Mouse (Mus musculus) cerebellum, adult 2 months (tissue): ENCODE data around the gene Ttbk1. TPM values are rescaled to one million over a fixed set of nuclear protein-coding genes. Genes with fewer than 3 reads are reported as not detected.
A peak's percentile ranks its signal among the peaks of the same experiment; 100 is the strongest.
"Not testable (repeated sequence)": the region's sequence is repeated elsewhere in the genome, so short reads cannot be mapped to it uniquely, and the experiment has no call there.

Experiments used
- DNase-seq, 2 experiments: peaks; one replicate each; pipeline ENCODE4 v3.0.0; 2021
- H3K27ac ChIP-seq: fragments of 200-500 bp; 2 replicates; pipeline ENCODE4 v1.5.1; 2012; ENCODE audit warnings: low read length, control low read depth, inconsistent platforms; ENCODE audit not compliant: insufficient read depth
- H3K27me3 ChIP-seq: fragments of 200-500 bp; 2 replicates; pipeline ENCODE4 v1.6.1; 2012; ENCODE audit warnings: inconsistent platforms, mild to moderate bottlenecking, low read length, moderate library complexity; ENCODE audit not compliant: control insufficient read depth, insufficient read depth
- H3K4me1 ChIP-seq: fragments of 200-500 bp; 2 replicates; pipeline ENCODE4 v1.6.1; 2011; ENCODE audit warnings: low read length; ENCODE audit not compliant: control insufficient read depth, insufficient read depth
- H3K4me3 ChIP-seq: fragments of 200-500 bp; replicated peaks from 2 replicates; pipeline ENCODE3; 2011; ENCODE audit warnings: mild to moderate bottlenecking, low read depth, low read length, control low read depth; ENCODE audit not compliant: insufficient read depth
- CTCF ChIP-seq: fragments of 200-500 bp; IDR thresholded peaks from 2 replicates; pipeline ENCODE4 v1.5.1; 2011; ENCODE audit warnings: low read depth, mild to moderate bottlenecking, control low read depth, low read length, moderate library complexity, borderline replicate concordance; ENCODE audit not compliant: insufficient read depth
- POLR2A ChIP-seq: fragments of 200-500 bp; IDR thresholded peaks from 2 replicates; pipeline ENCODE4 v1.6.1; 2011; ENCODE audit warnings: low read length, control low read depth, borderline replicate concordance; ENCODE audit not compliant: insufficient read depth
- WGBS: fragments of 180-500 bp; shearing (Covaris S2); methylation state at CpG from one replicate; pipeline ENCODE4 v1.1.7; 2018; 5-methylcytosine and 5-hydroxymethylcytosine counted together
- polyA plus RNA-seq: library from polyadenylated mRNA; depleted of rRNA; stranded (reverse); fragments of >200 nt; gene quantifications from 2 replicates; pipeline ENCODE4 v1.2.3, GENCODE M21; 2012

Ttbk1 gene
- polyA plus RNA-seq, 1 experiment = 46.7 TPM

- DNase-seq = no peak
- H3K27me3 ChIP-seq = no peaks in the 10 kb centered on the region
- 66% methylated on average over 2 of the region's 2 CpGs for WGBS
- no peaks in the 10 kb centered on the region for H3K4me1 ChIP-seq
- no peak overlapping the region for H3K27ac ChIP-seq
- TF ChIP-seq CTCF = no peak
- TF ChIP-seq POLR2A = no peak
- H3K4me3 ChIP-seq = no peak overlapping the region
Measured at GRCm38 (mm10) chr17:46513329-46513728, 25.9 kb upstream of the Ttbk1 start.

- TF ChIP-seq POLR2A (no peak), CTCF (peak; percentile 25; the same call in 1 of the 2 replicates)
- Histone ChIP-seq H3K27ac (no peak overlapping the region), H3K4me1 (no peaks in the 10 kb centered on the region), H3K27me3 (no peaks in the 10 kb centered on the region), H3K4me3 (no peak overlapping the region)
- DNase-seq = no peak
- 57% methylated on average over 11 of the region's 11 CpGs for WGBS
Measured at GRCm38 (mm10) chr17:46511059-46511710, 23.7 kb upstream of the Ttbk1 start.

- H3K4me3 ChIP-seq = no peak overlapping the region
- TF ChIP-seq POLR2A (no peak), CTCF (no peak)
- no peaks in the 10 kb centered on the region for H3K27me3 ChIP-seq
- no peak for DNase-seq
- H3K27ac ChIP-seq = no peak overlapping the region
- WGBS = 84% methylated on average over 3 of the region's 3 CpGs
- H3K4me1 ChIP-seq = no peaks in the 10 kb centered on the region
Measured at GRCm38 (mm10) chr17:46505617-46506016, 18.1 kb upstream of the Ttbk1 start.

GRCm38 (mm10) chr17:46503847-46504638 is 16.6 kb upstream of the Ttbk1 start:
- Histone ChIP-seq H3K27me3 (no peaks in the 10 kb centered on the region), H3K4me1 (no peaks in the 10 kb centered on the region), H3K4me3 (no peak overlapping the region), H3K27ac (no peak overlapping the region)
- no peak for DNase-seq
- WGBS = 75% methylated on average over 14 of the region's 14 CpGs
- TF ChIP-seq CTCF = no peak
- TF ChIP-seq POLR2A = no peak

- no peak overlapping the region for H3K4me3 ChIP-seq
- DNase-seq = no peak
- no peak for TF ChIP-seq CTCF
- TF ChIP-seq POLR2A = no peak
- WGBS = 75% methylated on average over 2 of the region's 2 CpGs
- H3K27me3 ChIP-seq = no peaks in the 10 kb centered on the region
- no peak overlapping the region for H3K27ac ChIP-seq
- H3K4me1 ChIP-seq = no peaks in the 10 kb centered on the region
Measured at GRCm38 (mm10) chr17:46502775-46503174, 15.3 kb upstream of the Ttbk1 start.

- TF ChIP-seq POLR2A (no peak), CTCF (no peak)
- no peak for DNase-seq
- 61% methylated on average over 8 of the region's 8 CpGs for WGBS
- no peaks in the 10 kb centered on the region for H3K4me1 ChIP-seq
- H3K4me3 ChIP-seq = no peak overlapping the region
- no peaks in the 10 kb centered on the region for H3K27me3 ChIP-seq
- no peak overlapping the region for H3K27ac ChIP-seq
Measured at GRCm38 (mm10) chr17:46497956-46498355, 10.5 kb upstream of the Ttbk1 start.

- peak; percentile 78 to 83 for DNase-seq
- H3K27me3 ChIP-seq = no peaks in the 10 kb centered on the region
- TF ChIP-seq POLR2A (peak; percentile 45; the same call in 1 of the 2 replicates), CTCF (no peak)
- H3K4me3 ChIP-seq = peak within 1 kb of the TSS; percentile 69
- 1% methylated on average over 44 of the region's 44 CpGs for WGBS
- no peaks in the 10 kb centered on the region for H3K4me1 ChIP-seq
- no peak within 1 kb of the TSS for H3K27ac ChIP-seq
Measured at GRCm38 (mm10) chr17:46496623-46497434, 9.4 kb upstream of the Ttbk1 start, which contains the start of gene Dnph1. Gene Dnph1 (plus strand): TSS chr17:46496711.

GRCm38 (mm10) chr17:46496081-46496480 is 8.6 kb upstream of the Ttbk1 start:
- not testable (repeated sequence) for H3K4me1 ChIP-seq, H3K27me3 ChIP-seq, H3K4me3 ChIP-seq, DNase-seq, H3K27ac ChIP-seq
